Mouse (Mus musculus): ENCODE results near the gene Tomm34.
"Not testable (repeated sequence)": the region's sequence is repeated elsewhere in the genome, so short reads cannot be mapped to it uniquely, and the experiment has no call there.

- TF ChIP-seq POLR2A (IDR thresholded peaks at IDR 0.05; ENCODE audit: borderline replicate concordance, extremely low read depth, insufficient read depth, insufficient read length, poor library complexity, severe bottlenecking); CTCF (IDR thresholded peaks at IDR 0.05; ENCODE audit: borderline replicate concordance, extremely low read depth, insufficient read depth, insufficient read length): not testable (repeated sequence)
Observed at GRCm38 (mm10) chr2:164071437-164071820, 460 bp upstream of the Tomm34 start.
